27 mouse cellular contexts compared by ENCODE assay signal in the genomic region with DNA sequence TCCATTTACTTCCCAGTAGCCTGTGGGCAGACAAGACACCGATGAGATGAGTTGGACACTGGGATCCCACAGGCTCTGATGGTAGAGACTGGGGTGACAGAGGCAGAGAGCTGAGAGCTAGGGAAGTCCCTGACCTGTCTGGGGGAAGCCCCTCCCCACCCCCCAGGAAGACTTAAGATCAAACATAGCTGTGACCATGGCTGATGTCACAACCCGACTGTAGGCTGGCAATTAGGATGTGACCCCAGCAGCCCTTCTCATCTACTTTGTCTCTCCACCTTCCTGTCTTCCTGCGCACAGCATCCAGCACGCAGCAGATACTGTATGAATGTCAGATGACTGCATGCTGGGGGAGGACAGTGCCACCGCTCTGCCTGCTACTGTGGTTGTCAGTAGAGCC.
A peak's percentile ranks its signal among the peaks of the same experiment; 100 is the strongest.
DNase-seq lines count a peak whose midpoint lies in the region; ATAC-seq and TF ChIP-seq lines count a peak whose summit lies in the region.
"Had no signal": no experiment of that assay in that cellular context is flagged by ENCODE, and none has a peak within 500 bp of the region (broad histone marks: within the 10 kb centered on the region; RNA-seq: fewer than 3 reads in every experiment).

No protein-coding gene starts in this region.

- no peak overlapping the region; the same call in 1 of the 2 replicates for H3K9ac ChIP-seq in CH12.LX (ENCODE audit: insufficient read depth, low read depth)
- H3K9ac ChIP-seq: forebrain, embryonic 13.5 days; heart, embryonic 13.5 days; hindbrain, embryonic 14.5 days; intestine, embryonic 15.5 days had no signal

- TF ChIP-seq CTCF in CH12.LX (conservative IDR thresholded peaks at IDR 0.05 in 1 of 2, IDR thresholded peaks at IDR 0.05 in 1 of 2; ENCODE audit: low read depth in 2 of 2, low read length in 2 of 2): no peak

- in situ Hi-C loops in CH12.LX (cut with MboI; ENCODE audit: low pct_ligation_motif_present, low pct_unique_long_range_greater_than_20kb, low sequenced_read_pairs): no loop called here

- no peaks in the 10 kb centered on the region for H3K79me2 ChIP-seq in CH12.LX (replicated peaks; ENCODE audit: control insufficient read depth, extremely low read depth, insufficient read depth, poor library complexity, severe bottlenecking)

- TF ChIP-seq RAD21 in CH12.LX (IDR thresholded peaks at IDR 0.05; ENCODE audit: low read depth, low read length): no peak

- no peaks in the 10 kb centered on the region for H3K27me3 ChIP-seq in CH12.LX (replicated peaks)
- H3K27me3 ChIP-seq in splenic B cell, adult 2 months (ENCODE audit: control insufficient read depth, insufficient read depth, low read length, poor library complexity, severe bottlenecking): no peaks in the 10 kb centered on the region
- H3K27me3 ChIP-seq: forebrain, embryonic 13.5 days; intestine, embryonic 15.5 days had no signal

- H3K4me1 ChIP-seq in CH12.LX (ENCODE audit: control insufficient read depth in 1 of 2, insufficient read depth in 2 of 2): peaks cover 21 to 61% of the 10 kb centered on the region in 2 experiments
- H3K4me1 ChIP-seq: heart, embryonic 13.5 days; intestine, embryonic 15.5 days had no signal

- peak; percentile 26 to 29 for DNase-seq in spleen, postnatal 36 days (ENCODE audit: low spot score in 2 of 2)
- no peak for DNase-seq in spleen, postnatal 10 days (ENCODE audit: low spot score in 2 of 2)
- DNase-seq in CH12.LX (ENCODE audit: extremely low read depth): peak; percentile 91
- DNase-seq in induced T-regulatory cell, adult 2 months (ENCODE audit: low read depth): peak; percentile 87
- DNase-seq in splenic B cell, adult 2 months (ENCODE audit: low read depth, low spot score): peak; percentile 43
- no peak for DNase-seq in lung, postnatal 36 days
- DNase-seq in thymus, postnatal 10 days (ENCODE audit: low spot score in 2 of 2): no peak
- DNase-seq: cerebellum, adult 11-12 months; cerebellum, adult 8-10 months; cerebellum, postnatal 10 days; cerebellum, postnatal 36 days; embryo, embryonic 11 days; gastrocnemius, adult 2 months; gastrocnemius, postnatal 36 days; heart, adult 2 months; heart, postnatal 14 days; heart, postnatal 4 days; kidney, adult 11 months had no signal

- ATAC-seq in frontal cortex, adult (ENCODE audit: low TSS enrichment): no peak
- ATAC-seq: forebrain, embryonic 13.5 days; forebrain, embryonic 16.5 days; hindbrain, postnatal 0 days; intestine, embryonic 15.5 days had no signal

- peak overlapping the region; percentile 55 for H3K4me2 ChIP-seq in CH12.LX (ENCODE audit: insufficient read depth, low read depth, poor library complexity, severe bottlenecking)
- H3K4me2 ChIP-seq: forebrain, embryonic 13.5 days; heart, embryonic 13.5 days; hindbrain, embryonic 14.5 days; intestine, embryonic 15.5 days had no signal

- peaks cover 0 to 9% of the 10 kb centered on the region in 2 experiments for H3K36me3 ChIP-seq in CH12.LX (replicated peaks in 1 of 2; ENCODE audit: control insufficient read depth in 1 of 2, insufficient read depth in 1 of 2, low read length in 1 of 2)
- H3K36me3 ChIP-seq in splenic B cell, adult 2 months (ENCODE audit: control insufficient read depth, insufficient read depth, low read length, poor library complexity, severe bottlenecking): no peaks in the 10 kb centered on the region
- H3K36me3 ChIP-seq: forebrain, embryonic 10.5 days; heart, embryonic 10.5 days; heart, embryonic 13.5 days; intestine, embryonic 15.5 days had no signal

- H3K9me3 ChIP-seq in CH12.LX (replicated peaks; ENCODE audit: low read length): no peaks in the 10 kb centered on the region
- H3K9me3 ChIP-seq: forebrain, embryonic 10.5 days; forebrain, embryonic 13.5 days; heart, embryonic 10.5 days; heart, embryonic 13.5 days; intestine, embryonic 15.5 days had no signal

- TF ChIP-seq POLR2A in CH12.LX (IDR thresholded peaks at IDR 0.05; ENCODE audit: low read depth, low read length): 0 out of 2 replicates have a peak, but pooled peaks have one; percentile 37

- peak overlapping the region; percentile 8 to 51 (median 10) for H3K4me3 ChIP-seq in CH12.LX (replicated peaks in 1 of 3; ENCODE audit: low read depth in 2 of 3, low read length in 2 of 3, poor library complexity in 1 of 3)
- H3K4me3 ChIP-seq: forebrain, embryonic 10.5 days; forebrain, embryonic 13.5 days; gastrocnemius, adult 2 months; heart, adult 2 months; heart, embryonic 10.5 days; heart, embryonic 13.5 days; intestine, embryonic 15.5 days had no signal

- peak; percentile 59; the same call in 1 of the 2 replicates for TF ChIP-seq EP300 in CH12.LX (IDR thresholded peaks at IDR 0.05; ENCODE audit: low read length)

- dilution Hi-C loops in CH12.LX (cut with MboI; ENCODE audit: extremely low pct_ligation_motif_present, extremely low pct_unique_long_range_greater_than_20kb, low sequenced_read_pairs): no loop called here

- peak overlapping the region; percentile 20; the same call in 1 of the 2 replicates for H3K27ac ChIP-seq in CH12.LX (ENCODE audit: insufficient read depth, low read depth)
- H3K27ac ChIP-seq: forebrain, embryonic 10.5 days; forebrain, embryonic 13.5 days; gastrocnemius, adult 2 months; heart, adult 2 months; heart, embryonic 10.5 days; heart, embryonic 13.5 days; hindbrain, embryonic 14.5 days; hindbrain, postnatal 0 days; intestine, embryonic 15.5 days had no signal

TF ChIP-seq in CH12.LX, 34 proteins besides CTCF, POLR2A, EP300 and RAD21:
- no peak for TF ChIP-seq MXI1 (IDR thresholded peaks at IDR 0.05; ENCODE audit: low read depth, low read length)
- no peak for TF ChIP-seq JUN (IDR thresholded peaks at IDR 0.05; ENCODE audit: insufficient read depth, low read depth, low read length)
- 0 out of 2 replicates have a peak, but pooled peaks have one; percentile 45 for TF ChIP-seq TBP (conservative IDR thresholded peaks at IDR 0.05; ENCODE audit: low read depth, low read length)
- no peak for TF ChIP-seq MAZ (IDR thresholded peaks at IDR 0.05; ENCODE audit: low read depth, low read length)
- no peak for TF ChIP-seq RCOR1 (conservative IDR thresholded peaks at IDR 0.05; ENCODE audit: low read depth, low read length)
- TF ChIP-seq ZNF384 (IDR thresholded peaks at IDR 0.05; ENCODE audit: low read depth, low read length): no peak
- TF ChIP-seq UBTF (IDR thresholded peaks at IDR 0.05; ENCODE audit: low read depth, low read length): no peak
- TF ChIP-seq USF1 (IDR thresholded peaks at IDR 0.05; ENCODE audit: low read depth, low read length): no peak
- no peak for TF ChIP-seq GABPA (IDR thresholded peaks at IDR 0.05; ENCODE audit: insufficient replicate concordance, low read depth, low read length)
- peak; percentile 82 for TF ChIP-seq CHD2 (IDR thresholded peaks at IDR 0.05; ENCODE audit: low read length)
- no peak for TF ChIP-seq CHD1 (IDR thresholded peaks at IDR 0.05; ENCODE audit: low read depth, low read length)
- peak; percentile 61; the same call in 1 of the 2 replicates for TF ChIP-seq MEF2A (IDR thresholded peaks at IDR 0.05; ENCODE audit: borderline replicate concordance, low read depth, low read length)
- TF ChIP-seq SIN3A (IDR thresholded peaks at IDR 0.05; ENCODE audit: low read length): no peak
- no peak for TF ChIP-seq PAX5 (IDR thresholded peaks at IDR 0.05; ENCODE audit: low read length)
- peak; percentile 66 for TF ChIP-seq NRF1 (IDR thresholded peaks at IDR 0.05; ENCODE audit: low read depth, low read length)
- no peak for TF ChIP-seq ZC3H11A (IDR thresholded peaks at IDR 0.05; ENCODE audit: low read depth, low read length)
- TF ChIP-seq ELF1 (IDR thresholded peaks at IDR 0.05; ENCODE audit: low read depth, low read length): 0 out of 2 replicates have a peak, but pooled peaks have one; percentile 51
- TF ChIP-seq MYC (IDR thresholded peaks at IDR 0.05; ENCODE audit: low read depth, low read length): no peak
- no peak for TF ChIP-seq JUND (conservative IDR thresholded peaks at IDR 0.05; ENCODE audit: low read depth, low read length)
- TF ChIP-seq MAX (IDR thresholded peaks at IDR 0.05; ENCODE audit: low read length): no peak
- TF ChIP-seq BHLHE40 (IDR thresholded peaks at IDR 0.05; ENCODE audit: low read depth, low read length): peak; percentile 37; the same call in 1 of the 2 replicates
- peak; percentile 57; the same call in 1 of the 2 replicates for TF ChIP-seq TCF12 (IDR thresholded peaks at IDR 0.05; ENCODE audit: low read depth, low read length)
- no peak for TF ChIP-seq SMC3 (IDR thresholded peaks at IDR 0.05; ENCODE audit: low read depth, low read length)
- TF ChIP-seq USF2 (conservative IDR thresholded peaks at IDR 0.05; ENCODE audit: low read depth, low read length): no peak
- no peak for TF ChIP-seq ZKSCAN1 (IDR thresholded peaks at IDR 0.05; ENCODE audit: borderline replicate concordance, low read depth, low read length)
- no peak for TF ChIP-seq KAT2A (IDR thresholded peaks at IDR 0.05; ENCODE audit: insufficient replicate concordance, low read length)
- no peak for TF ChIP-seq HCFC1 (IDR thresholded peaks at IDR 0.05; ENCODE audit: low read depth, low read length)
- peak; percentile 70 for TF ChIP-seq ETS1 (conservative IDR thresholded peaks at IDR 0.05; ENCODE audit: low read depth, low read length)
- no peak for TF ChIP-seq MAFK (IDR thresholded peaks at IDR 0.05; ENCODE audit: insufficient replicate concordance, low read length)
- TF ChIP-seq ZMIZ1 (IDR thresholded peaks at IDR 0.05; ENCODE audit: low read depth, low read length): no peak
- no peak for TF ChIP-seq NELFE (IDR thresholded peaks at IDR 0.05; ENCODE audit: low read depth, low read length)
- peak; percentile 21; the same call in 1 of the 2 replicates for TF ChIP-seq IRF4 (IDR thresholded peaks at IDR 0.05; ENCODE audit: low read depth, low read length)
- TF ChIP-seq E2F4 (IDR thresholded peaks at IDR 0.05; ENCODE audit: insufficient replicate concordance, low read depth, low read length): no peak
- TF ChIP-seq POLR2AphosphoS2 (IDR thresholded peaks at IDR 0.05; ENCODE audit: low read depth, low read length): no peak
TF ChIP-seq in CH12.LX: peak in this region for 9.

Comparison
In these comparisons a context has a peak if more than half of its experiments do, and no peak if none do; other contexts are left out.
1. DNase-seq: peak in spleen, postnatal 36 days (2 of 2), CH12.LX (single experiment), induced T-regulatory cell, adult 2 months (single experiment) and splenic B cell, adult 2 months (single experiment); none in spleen, postnatal 10 days (0 of 2), lung, postnatal 36 days (single experiment) and thymus, postnatal 10 days (0 of 2).